Mouse (Mus musculus) testis, postnatal 10 days (tissue): ENCODE results near the gene Calhm3.
"Not testable (repeated sequence)": the region's sequence is repeated elsewhere in the genome, so short reads cannot be mapped to it uniquely, and the experiment has no call there.

Experiments used
- DNase-seq: peaks from one replicate; pipeline ENCODE4 v3.0.0; 2021; ENCODE audit warnings: low spot score

Calhm3 gene

GRCm38 (mm10) chr19:47167617-47168214 is 10.2 kb upstream of the Calhm3 start:
- DNase-seq = no peak

GRCm38 (mm10) chr19:47166758-47167157 is 9.2 kb upstream of the Calhm3 start:
- DNase-seq = no peak

- no peak for DNase-seq
These were observed 5.7 kb upstream of the Calhm3 start for GRCm38 (mm10) chr19:47163176-47163744.

- DNase-seq = no peak
These were observed 4.1 kb upstream of the Calhm3 start for GRCm38 (mm10) chr19:47161669-47162068.

- no peak for DNase-seq
These were observed 3.8 kb downstream of the Calhm3 start for GRCm38 (mm10) chr19:47153767-47154166.

- no peak for DNase-seq
These were observed 5.5 kb downstream of the Calhm3 start for GRCm38 (mm10) chr19:47152062-47152369.

GRCm38 (mm10) chr19:47151332-47152061 is 6.1 kb downstream of the Calhm3 start:
- no peak for DNase-seq

GRCm38 (mm10) chr19:47149854-47150253 is 7.7 kb downstream of the Calhm3 start:
- DNase-seq = no peak

GRCm38 (mm10) chr19:47148267-47148847 is 9.2 kb downstream of the Calhm3 start:
- DNase-seq = no peak

- DNase-seq = no peak
These were observed 13.4 kb downstream of the Calhm3 start, which contains the start of gene Calhm1 for GRCm38 (mm10) chr19:47144154-47144553. Gene Calhm1 (minus strand): TSS chr19:47144254.

GRCm38 (mm10) chr19:47142438-47142837 is 15.1 kb downstream of the Calhm3 start:
- no peak for DNase-seq

GRCm38 (mm10) chr19:47139611-47140010 is 18.0 kb downstream of the Calhm3 start:
- not testable (repeated sequence) for DNase-seq

GRCm38 (mm10) chr19:47137771-47138421 is 19.7 kb downstream of the Calhm3 start, which contains the start of gene Calhm2:
Gene Calhm2 (minus strand): TSS chr19:47138294.
- DNase-seq = peak; percentile 75

GRCm38 (mm10) chr19:47137051-47137581 is 20.4 kb downstream of the Calhm3 start:
- peak; percentile 75 for DNase-seq

GRCm38 (mm10) chr19:47136170-47136569 is 21.4 kb downstream of the Calhm3 start:
- DNase-seq = no peak

- DNase-seq = no peak
These were observed 22.0 kb downstream of the Calhm3 start for GRCm38 (mm10) chr19:47135568-47135967.

- DNase-seq = no peak
These were observed 24.4 kb downstream of the Calhm3 start for GRCm38 (mm10) chr19:47133161-47133560.

- no peak for DNase-seq
These were observed 26.9 kb downstream of the Calhm3 start for GRCm38 (mm10) chr19:47130551-47131125.

GRCm38 (mm10) chr19:47128835-47129234 is 28.7 kb downstream of the Calhm3 start:
- peak; percentile 37 for DNase-seq

GRCm38 (mm10) chr19:47128164-47128563 is 29.4 kb downstream of the Calhm3 start:
- DNase-seq = no peak

- peak; percentile 72 for DNase-seq
These were observed 34.8 kb downstream of the Calhm3 start for GRCm38 (mm10) chr19:47122802-47123201.

GRCm38 (mm10) chr19:47121054-47121453 is 36.5 kb downstream of the Calhm3 start:
- DNase-seq = no peak
